In the genomic region with DNA sequence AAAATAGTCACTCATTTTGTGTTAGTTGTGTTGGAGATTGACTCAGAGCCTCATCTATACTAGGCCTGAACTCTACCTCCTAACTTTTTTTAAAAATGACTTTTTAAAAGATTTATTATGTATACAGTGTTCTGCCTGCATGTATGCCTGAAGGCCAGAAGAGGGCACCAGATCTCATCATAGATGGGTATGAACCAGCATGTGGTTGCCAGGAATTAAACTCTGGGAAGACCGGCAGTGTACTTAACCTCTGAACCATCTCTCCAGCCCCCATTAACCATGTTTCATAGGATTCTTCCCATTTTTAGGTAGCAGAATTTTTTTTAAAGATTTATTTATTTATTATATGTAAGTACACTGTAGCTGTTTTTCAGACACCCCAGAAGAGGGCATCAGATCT, we compare ENCODE assay signal across 13 mouse cellular contexts. TPM values are rescaled to one million over a fixed set of nuclear protein-coding genes. Genes with fewer than 3 reads are reported as not detected.
A peak's percentile ranks its signal among the peaks of the same experiment; 100 is the strongest.
DNase-seq lines count a peak whose midpoint lies in the region; TF ChIP-seq lines count a peak whose summit lies in the region.
"Had no signal": no experiment of that assay in that cellular context is flagged by ENCODE, and none has a peak within 500 bp of the region (broad histone marks: within the 10 kb centered on the region; RNA-seq: fewer than 3 reads in every experiment).

No protein-coding gene starts in this region.

- H3K27me3 ChIP-seq in hindbrain, embryonic 10.5 days (ENCODE audit: insufficient read depth, poor library complexity, severe bottlenecking), result peaks cover 48% of the 10 kb centered on the region

- H3K4me1 ChIP-seq in lung, adult 2 months (ENCODE audit: control insufficient read depth, insufficient read depth, low read length), result no peaks in the 10 kb centered on the region
- H3K4me1 ChIP-seq in hindbrain, embryonic 10.5 days (replicated peaks), result 0 out of 2 replicates have a peak, but pooled peaks cover 3% of the 10 kb centered on the region
- H3K4me1 ChIP-seq: lung, embryonic 15.5 days; neural tube, embryonic 13.5 days had no signal

- DNase-seq in embryo, embryonic 10 days (ENCODE audit: low spot score), result peak; percentile 39
- no peak for DNase-seq in embryo, embryonic 9.5 days (ENCODE audit: extremely low spot score)
- no peak for DNase-seq in lung, adult 2 months
- no peak for DNase-seq in lung, adult 18-20 months
- peak; percentile 58 for DNase-seq in R1 (ENCODE audit: low read depth, low spot score)
- DNase-seq in mesoderm, embryonic 11.5 days (ENCODE audit: low read depth, low spot score), result peak; percentile 16
- no peak for DNase-seq in layer of hippocampus, postnatal 14 days (ENCODE audit: low spot score in 2 of 2)
- DNase-seq in hindbrain, embryonic 10.5 days (ENCODE audit: low spot score), result no peak
- DNase-seq: cerebellum, adult 9-10 months; layer of hippocampus, postnatal 36 days; spleen, adult 18-20 months had no signal

- H3K4me3 ChIP-seq in lung, adult 2 months (replicated peaks; ENCODE audit: extremely low read depth, low read depth, low read length), result no peak overlapping the region
- no peak overlapping the region for H3K4me3 ChIP-seq in hindbrain, embryonic 10.5 days
- H3K4me3 ChIP-seq: lung, embryonic 15.5 days; neural tube, embryonic 13.5 days had no signal

- 36% methylated on average over 1 of the region's 1 CpGs for WGBS in lung, adult 2 months
- 67% methylated on average over 1 of the region's 1 CpGs for WGBS in hindbrain, embryonic 10.5 days

- TF ChIP-seq POLR2A in lung, adult 2 months (IDR thresholded peaks at IDR 0.05; ENCODE audit: borderline replicate concordance, extremely low read depth, low read depth, low read length), result no peak

- no peaks in the 10 kb centered on the region for H3K9me3 ChIP-seq in hindbrain, embryonic 10.5 days
- H3K9me3 ChIP-seq: lung, embryonic 15.5 days; neural tube, embryonic 13.5 days had no signal

- no peaks in the 10 kb centered on the region for H3K36me3 ChIP-seq in hindbrain, embryonic 10.5 days
- H3K36me3 ChIP-seq: lung, embryonic 15.5 days; neural tube, embryonic 13.5 days had no signal

- H3K27ac ChIP-seq in hindbrain, embryonic 10.5 days, result no peak overlapping the region
- H3K27ac ChIP-seq: lung, embryonic 15.5 days; neural tube, embryonic 13.5 days had no signal

- peak; percentile 7; the same call in 1 of the 2 replicates for TF ChIP-seq CTCF in lung, adult 2 months (IDR thresholded peaks at IDR 0.05; ENCODE audit: insufficient read depth, low read length)

RNA-seq across cellular contexts. Expression of gene Eif2s3x, which starts 27.5 kb away (rescaled TPM):
- 22.1 and 32.8 TPM in 2 replicates for polyA plus RNA-seq in lung, adult 2 months (2012; rRNA removed)
- total RNA-seq in layer of hippocampus, postnatal 14 days (2021), result 100 to 1,000 TPM; 116 to 159 TPM
- polyA plus RNA-seq in hindbrain, embryonic 10.5 days (2016; fragmentation: Nextera tagmentation; extraction: Ambion mirVana), result 95.3 and 101 TPM in 2 replicates

RNA-seq across cellular contexts. Expression of gene Klhl15, which starts 49.2 kb away (rescaled TPM):
- polyA plus RNA-seq in lung, adult 2 months (2012; rRNA removed), result 5.6 and 9.1 TPM in 2 replicates
- 10 to 100 TPM; 22.8 to 24.1 TPM for total RNA-seq in layer of hippocampus, postnatal 14 days (2021)
- polyA plus RNA-seq in hindbrain, embryonic 10.5 days (2016; fragmentation: Nextera tagmentation; extraction: Ambion mirVana), result 6.8 and 9.3 TPM in 2 replicates

Comparison
In these comparisons a context has a peak if more than half of its experiments do, and no peak if none do; other contexts are left out.
1. DNase-seq: peak in embryo, embryonic 10 days (single experiment), R1 (single experiment) and mesoderm, embryonic 11.5 days (single experiment); none in embryo, embryonic 9.5 days (single experiment), lung, adult 2 months (single experiment), lung, adult 18-20 months (0 of 2), layer of hippocampus, postnatal 14 days (0 of 2) and hindbrain, embryonic 10.5 days (single experiment).